In genomic region chr1:180922273-180923048, GRCm38 (mm10) we compare ENCODE assay signal across 14 mouse cellular contexts. TPM values are rescaled to one million over a fixed set of nuclear protein-coding genes. Genes with fewer than 3 reads are reported as not detected.
DNase-seq lines count a peak whose midpoint lies in the region; ATAC-seq and TF ChIP-seq lines count a peak whose summit lies in the region.
"Had no signal": no experiment of that assay in that cellular context is flagged by ENCODE, and none has a peak within 500 bp of the region (broad histone marks: within the 10 kb centered on the region; RNA-seq: fewer than 3 reads in every experiment).

No protein-coding gene starts in this region.

- no peak overlapping the region for H3K9ac ChIP-seq in midbrain, postnatal 0 days (replicated peaks; ENCODE audit: low read length, poor library complexity, severe bottlenecking)
- H3K9ac ChIP-seq: forebrain, embryonic 12.5 days had no signal

- H3K27ac ChIP-seq in midbrain, postnatal 0 days (ENCODE audit: low read depth, low read length), result no peak overlapping the region
- H3K27ac ChIP-seq: forebrain, embryonic 12.5 days had no signal

- ATAC-seq in megakaryocyte progenitor cell, adult 5-6 weeks (replicated peaks; ENCODE audit: poor library complexity), result peak; percentile 91
- ATAC-seq in midbrain, postnatal 0 days (ENCODE audit: low FRiP score), result no peak

- DNase-seq in layer of hippocampus, adult 9-11 months, result peak; percentile 42
- no peak for DNase-seq in layer of hippocampus, postnatal 25 days (ENCODE audit: extremely low spot score in 1 of 2, low spot score in 1 of 2)
- DNase-seq in MEL-GATA-1-ER (ENCODE audit: extremely low read depth, low read depth), result peak; percentile 76
- peak; percentile 40 for DNase-seq in thymus, postnatal 25 days
- DNase-seq in midbrain, postnatal 0 days (ENCODE audit: low spot score), result no peak
- DNase-seq in retina, embryonic 14.5 days (ENCODE audit: low spot score), result no peak
- DNase-seq in lung, postnatal 14 days, result no peak
- DNase-seq: cerebellum, adult 11 months; kidney, adult 8-10 months; lung, postnatal 10 days had no signal

- H3K4me2 ChIP-seq in midbrain, postnatal 0 days (ENCODE audit: low read depth, low read length, poor library complexity, severe bottlenecking), result no peak overlapping the region
- H3K4me2 ChIP-seq: forebrain, embryonic 12.5 days had no signal

- H3K4me3 ChIP-seq in midbrain, postnatal 0 days (ENCODE audit: low read depth, low read length), result no peak overlapping the region
- H3K4me3 ChIP-seq: forebrain, embryonic 12.5 days had no signal

- no peaks in the 10 kb centered on the region for H3K27me3 ChIP-seq in midbrain, postnatal 0 days (ENCODE audit: insufficient read depth, low read length)

- WGBS in midbrain, postnatal 0 days, result 80% methylated on average over 6 of the region's 6 CpGs

- no peak for TF ChIP-seq CTCF in midbrain, postnatal 0 days (IDR thresholded peaks at IDR 0.05)

- no peaks in the 10 kb centered on the region for H3K4me1 ChIP-seq in midbrain, postnatal 0 days (ENCODE audit: insufficient read depth, low read length)

- peaks cover 8% of the 10 kb centered on the region; the same call in 1 of the 2 replicates for H3K36me3 ChIP-seq in midbrain, postnatal 0 days (ENCODE audit: insufficient read depth, low read length)
- H3K36me3 ChIP-seq: forebrain, embryonic 12.5 days had no signal

- H3K9me3 ChIP-seq in midbrain, postnatal 0 days (ENCODE audit: low read length), result no peaks in the 10 kb centered on the region
- H3K9me3 ChIP-seq: forebrain, embryonic 12.5 days had no signal

RNA-seq across cellular contexts. Expression of gene Lefty1, which starts 12.4 kb away (rescaled TPM):
- 10 to 100 TPM; 11.2 to 12.4 TPM for total RNA-seq in layer of hippocampus, postnatal 25 days (2021)
- 0.90 and 1.7 TPM in 2 replicates for total RNA-seq in megakaryocyte progenitor cell, adult 5-6 weeks (2015)
- total RNA-seq in megakaryocyte progenitor cell, adult 5-6 weeks (2017), result 0.27 TPM in 1 of 2 replicates, not detected in the other
- total RNA-seq in midbrain, postnatal 0 days (2014; rRNA removed), result 0.38 TPM in 1 of 2 replicates, not detected in the other
- 0.41 and 0.42 TPM in 2 replicates for polyA plus RNA-seq in midbrain, postnatal 0 days (2015; fragmentation: Nextera tagmentation; extraction: Ambion mirVana)

RNA-seq across cellular contexts. Expression of gene Pycr2, which starts 18.4 kb away (rescaled TPM):
- 10 to 100 TPM; 40.0 to 48.0 TPM for total RNA-seq in layer of hippocampus, postnatal 25 days (2021)
- 27.2 and 28.8 TPM in 2 replicates for total RNA-seq in megakaryocyte progenitor cell, adult 5-6 weeks (2015)
- 22.4 and 26.3 TPM in 2 replicates for total RNA-seq in megakaryocyte progenitor cell, adult 5-6 weeks (2017)
- total RNA-seq in midbrain, postnatal 0 days (2014; rRNA removed), result 48.5 and 50.5 TPM in 2 replicates
- 60.5 and 63.7 TPM in 2 replicates for polyA plus RNA-seq in midbrain, postnatal 0 days (2015; fragmentation: Nextera tagmentation; extraction: Ambion mirVana)

RNA-seq across cellular contexts. Expression of gene Tmem63a, which starts 19.7 kb away (rescaled TPM):
- 10 to 100 TPM; 18.7 to 18.9 TPM for total RNA-seq in layer of hippocampus, postnatal 25 days (2021)
- 15.0 and 15.6 TPM in 2 replicates for total RNA-seq in megakaryocyte progenitor cell, adult 5-6 weeks (2015)
- 16.5 and 16.8 TPM in 2 replicates for total RNA-seq in megakaryocyte progenitor cell, adult 5-6 weeks (2017)
- total RNA-seq in midbrain, postnatal 0 days (2014; rRNA removed), result 4.8 and 6.4 TPM in 2 replicates
- 1.3 and 1.7 TPM in 2 replicates for polyA plus RNA-seq in midbrain, postnatal 0 days (2015; fragmentation: Nextera tagmentation; extraction: Ambion mirVana)

RNA-seq across cellular contexts. Expression of gene Lefty2, which starts 29.6 kb away (rescaled TPM):
- 1 to 10 TPM; 3.0 to 4.2 TPM for total RNA-seq in layer of hippocampus, postnatal 25 days (2021)
- not detected in 2 replicates for total RNA-seq in megakaryocyte progenitor cell, adult 5-6 weeks (2015)
- total RNA-seq in megakaryocyte progenitor cell, adult 5-6 weeks (2017), result not detected in 2 replicates
- total RNA-seq in midbrain, postnatal 0 days (2014; rRNA removed), result 3.0 and 12.8 TPM in 2 replicates
- 7.7 and 8.6 TPM in 2 replicates for polyA plus RNA-seq in midbrain, postnatal 0 days (2015; fragmentation: Nextera tagmentation; extraction: Ambion mirVana)
- total RNA-seq: gastrocnemius, postnatal 4 days; heart, postnatal 25 days had no signal

Comparison
In these comparisons a context has a peak if more than half of its experiments do, and no peak if none do; other contexts are left out.
1. DNase-seq: peak in layer of hippocampus, adult 9-11 months (single experiment), MEL-GATA-1-ER (single experiment) and thymus, postnatal 25 days (single experiment); none in layer of hippocampus, postnatal 25 days (0 of 2), midbrain, postnatal 0 days (single experiment), retina, embryonic 14.5 days (single experiment) and lung, postnatal 14 days (single experiment).